Mouse (Mus musculus) embryonic facial prominence, embryonic 11.5 days (tissue): ENCODE measurements around the gene Plekhb1. TPM values are rescaled to one million over a fixed set of nuclear protein-coding genes. Genes with fewer than 3 reads are reported as not detected.

Source experiments
- ATAC-seq: fragments of 200-750 bp; cut with Nextera tagmentation; replicated peaks from 2 replicates; pipeline ENCODE4 v1.8.0; 2017; ENCODE audit warnings: low read depth; ENCODE audit not compliant: insufficient number of reproducible peaks, low FRiP score, low TSS enrichment
- DNase-seq: peaks from one replicate; pipeline ENCODE4 v3.0.0-alpha.2; 2015; ENCODE audit warnings: low spot score
- H3K27ac ChIP-seq: fragments of 300-500 bp; sonication (generic); replicated peaks from 2 replicates; pipeline ENCODE4 v1.5.1; 2014; ENCODE audit warnings: mild to moderate bottlenecking, low read depth, low read length, control low read depth
- H3K27me3 ChIP-seq: fragments of 300-500 bp; sonication (generic); 2 replicates; pipeline ENCODE4 v1.6.1; 2014; ENCODE audit warnings: mild to moderate bottlenecking, low read length, moderate library complexity, mixed read lengths; ENCODE audit not compliant: control insufficient read depth, insufficient read depth
- H3K36me3 ChIP-seq: fragments of 300-500 bp; sonication (generic); replicated peaks from 2 replicates; pipeline ENCODE4 v1.6.1; 2014; ENCODE audit warnings: low read depth, mild to moderate bottlenecking, low read length, moderate library complexity, mixed read lengths; ENCODE audit not compliant: control insufficient read depth, insufficient read depth
- H3K4me1 ChIP-seq: fragments of 300-500 bp; sonication (generic); 2 replicates; pipeline ENCODE4 v1.6.1; 2014; ENCODE audit warnings: low read length, mixed read lengths; ENCODE audit not compliant: control insufficient read depth, insufficient read depth
- H3K4me2 ChIP-seq: fragments of 300-500 bp; sonication (generic); 2 replicates; pipeline ENCODE4 v1.6.1; 2014; ENCODE audit warnings: low read depth, mild to moderate bottlenecking, control low read depth, low read length, moderate library complexity
- H3K4me3 ChIP-seq: fragments of 300-500 bp; sonication (generic); 2 replicates; pipeline ENCODE4 v1.5.1; 2014; ENCODE audit warnings: low read depth, low read length, control low read depth
- H3K9ac ChIP-seq: fragments of 300-500 bp; sonication (generic); replicated peaks from 2 replicates; pipeline ENCODE4 v1.6.1; 2014; ENCODE audit warnings: mild to moderate bottlenecking, control low read depth, low read length
- H3K9me3 ChIP-seq: fragments of 300-500 bp; sonication (generic); replicated peaks from 2 replicates; pipeline ENCODE4 v1.6.1; 2016; ENCODE audit warnings: mild to moderate bottlenecking, low read length, inconsistent platforms, mixed read lengths; ENCODE audit not compliant: control insufficient read depth
- WGBS: fragments of 180-500 bp; shearing (Covaris S2); extraction: QIAGEN DNeasy Blood & Tissue Kit; methylation state at CpG from one replicate; pipeline ENCODE4 v1.1.7; 2014; 5-methylcytosine and 5-hydroxymethylcytosine counted together
- polyA plus RNA-seq: library from polyadenylated mRNA; unstranded; fragments of >200 nt; fragmentation: Nextera tagmentation; extraction: Ambion mirVana; gene quantifications from 2 replicates; pipeline ENCODE4 v1.2.1, GENCODE M21; 2014

The Plekhb1 gene
- polyA plus RNA-seq, 1 experiment from 2014 or later: 4.1 TPM

DNA sequence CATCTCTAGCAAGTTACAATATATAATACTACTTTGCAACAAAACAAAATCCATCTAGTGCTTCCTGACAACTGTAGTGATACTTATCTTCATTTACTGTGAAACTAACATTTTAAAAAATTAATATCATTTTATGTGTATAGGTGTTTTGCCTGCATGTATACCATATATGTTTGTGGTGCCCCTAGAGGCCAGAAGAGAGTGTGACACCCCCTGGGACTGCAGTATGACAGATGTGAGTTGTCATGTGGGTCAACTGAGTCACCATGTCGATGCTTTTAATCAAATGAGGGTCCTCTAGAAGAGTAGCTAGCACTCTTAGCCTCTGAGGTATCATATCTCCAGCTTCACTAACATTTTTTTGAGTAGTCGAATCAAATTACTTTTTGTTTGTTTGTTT, 39.9 kb downstream of the Plekhb1 start:
- WGBS: 77% methylated on average over 2 of the region's 2 CpGs
- Histone ChIP-seq H3K4me2 (no peak overlapping the region), H3K9ac (no peak overlapping the region), H3K9me3 (no peaks in the 10 kb centered on the region), H3K36me3 (no peaks in the 10 kb centered on the region), H3K27me3 (no peaks in the 10 kb centered on the region), H3K4me1 (no peaks in the 10 kb centered on the region), H3K27ac (no peak overlapping the region), H3K4me3 (no peak overlapping the region)
- DNase-seq: no peak
- ATAC-seq: no peak

DNA sequence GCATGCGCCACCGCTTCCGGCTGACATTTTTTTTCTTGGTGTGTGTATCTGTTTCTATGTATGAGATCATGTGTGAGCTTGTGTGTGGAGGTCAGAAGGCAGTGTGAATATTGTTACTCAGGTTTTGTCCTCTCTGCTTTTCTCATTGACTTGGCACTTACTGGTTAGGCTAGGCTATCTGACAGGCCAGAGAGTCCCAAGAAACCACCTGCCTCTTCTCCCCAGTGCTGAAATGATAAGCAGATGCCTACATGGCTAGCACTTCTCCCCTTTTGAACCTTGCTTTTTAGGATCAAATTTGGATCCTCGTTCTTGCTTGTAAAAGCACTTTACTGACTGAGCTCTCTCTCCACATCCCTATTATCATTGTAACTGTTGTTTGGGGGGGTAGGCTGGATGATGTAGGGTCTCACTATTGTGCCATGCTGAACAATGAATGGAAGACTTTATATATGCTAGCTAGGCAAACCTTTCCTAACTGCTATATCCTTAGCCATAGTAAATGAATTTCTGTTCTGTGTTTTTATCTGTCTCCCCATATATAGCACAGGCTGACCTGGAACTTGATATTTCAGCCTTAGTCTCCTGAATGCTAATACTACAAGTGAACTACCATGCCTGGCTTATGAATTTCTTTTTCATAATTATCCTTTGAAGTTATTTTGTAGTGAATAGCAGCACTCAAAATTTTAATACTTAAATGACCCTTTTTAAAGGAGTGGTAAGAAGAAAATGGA, 45.9 kb downstream of the Plekhb1 start:
- Histone ChIP-seq H3K36me3 (no peaks in the 10 kb centered on the region), H3K9ac (no peak overlapping the region), H3K9me3 (no peaks in the 10 kb centered on the region), H3K4me3 (no peak overlapping the region), H3K4me2 (no peak overlapping the region), H3K27me3 (no peaks in the 10 kb centered on the region), H3K4me1 (no peaks in the 10 kb centered on the region), H3K27ac (no peak overlapping the region)
- DNase-seq (no peak), ATAC-seq (no peak)
- 96% methylated on average over 4 of the region's 4 CpGs for WGBS

DNA sequence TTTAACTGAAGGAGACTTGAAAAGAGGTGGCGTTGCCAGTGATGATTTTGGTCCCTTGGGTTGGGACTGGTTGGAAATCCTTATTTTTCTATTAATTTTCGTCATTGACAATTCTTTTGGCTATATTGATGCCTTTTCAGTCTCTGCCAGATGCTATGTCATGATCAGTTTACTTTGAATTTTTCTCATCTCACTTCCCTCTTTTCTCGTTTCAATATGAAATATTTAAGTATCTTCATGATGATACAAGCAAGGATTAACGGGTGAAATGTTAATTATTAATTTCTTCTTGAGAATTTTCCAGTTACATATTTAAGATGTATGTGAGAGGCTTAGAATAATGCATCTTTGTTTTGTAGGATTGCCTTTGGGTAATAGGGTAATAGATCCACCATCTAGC, 53.3 kb downstream of the Plekhb1 start:
- peak overlapping the region; percentile 99 for H3K9ac ChIP-seq
- H3K4me1 ChIP-seq: no peaks in the 10 kb centered on the region
- 31% methylated on average over 4 of the region's 4 CpGs for WGBS
- H3K27me3 ChIP-seq: no peaks in the 10 kb centered on the region
- H3K36me3 ChIP-seq: no peaks in the 10 kb centered on the region
- H3K9me3 ChIP-seq: no peaks in the 10 kb centered on the region
- ATAC-seq: no peak
- peak overlapping the region; percentile 77 for H3K4me2 ChIP-seq
- no peak for DNase-seq
- H3K4me3 ChIP-seq: peak overlapping the region; percentile 95
- H3K27ac ChIP-seq: no peak overlapping the region; the same call in 1 of the 2 replicates

DNA sequence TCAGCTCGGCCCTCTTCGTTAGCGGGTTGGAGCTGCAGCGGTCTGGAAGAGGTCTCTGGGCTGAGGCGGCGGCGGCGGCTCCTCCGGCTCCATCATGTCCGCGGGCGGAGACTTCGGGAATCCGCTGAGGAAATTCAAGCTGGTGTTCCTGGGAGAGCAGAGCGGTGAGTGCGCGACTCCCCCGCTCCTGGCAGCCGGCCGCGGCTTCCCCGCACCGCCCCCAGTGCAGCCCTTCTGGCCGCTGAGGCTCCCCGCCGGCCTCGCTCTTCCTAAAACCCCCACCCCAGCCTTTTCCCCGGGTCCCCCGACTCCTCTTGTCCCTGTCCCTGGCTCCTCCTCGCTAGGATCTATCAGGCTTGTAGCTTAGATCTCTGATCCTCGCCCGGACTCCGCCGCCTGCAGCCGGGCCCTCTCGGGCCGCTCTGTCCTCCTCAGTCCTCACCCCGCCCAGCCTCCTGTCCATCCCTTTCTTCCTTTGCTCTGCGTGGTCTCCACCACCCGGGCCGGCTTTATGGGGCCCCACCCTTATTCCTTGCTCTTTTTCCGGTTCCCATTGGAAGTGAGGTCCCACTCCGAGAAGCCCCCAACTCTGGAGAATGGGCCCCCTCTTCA, 54.0 kb downstream of the Plekhb1 start, which contains the start of gene Mrpl48:
Mrpl48 (minus strand) TSS at position 172 of the 612 bp plus-strand sequence.
- Histone ChIP-seq H3K4me1 (no peaks in the 10 kb centered on the region), H3K27me3 (no peaks in the 10 kb centered on the region), H3K4me2 (peak within 1 kb of the TSS; percentile 77), H3K27ac (peak within 1 kb of the TSS; percentile 96), H3K36me3 (no peaks in the 10 kb centered on the region), H3K4me3 (peak within 1 kb of the TSS; percentile 95), H3K9ac (peak within 1 kb of the TSS; percentile 99), H3K9me3 (no peaks in the 10 kb centered on the region)
- DNase-seq (peak; percentile 55), ATAC-seq (peak; percentile 60)
- WGBS: under 1% methylated on average over 39 of the region's 43 CpGs

DNA sequence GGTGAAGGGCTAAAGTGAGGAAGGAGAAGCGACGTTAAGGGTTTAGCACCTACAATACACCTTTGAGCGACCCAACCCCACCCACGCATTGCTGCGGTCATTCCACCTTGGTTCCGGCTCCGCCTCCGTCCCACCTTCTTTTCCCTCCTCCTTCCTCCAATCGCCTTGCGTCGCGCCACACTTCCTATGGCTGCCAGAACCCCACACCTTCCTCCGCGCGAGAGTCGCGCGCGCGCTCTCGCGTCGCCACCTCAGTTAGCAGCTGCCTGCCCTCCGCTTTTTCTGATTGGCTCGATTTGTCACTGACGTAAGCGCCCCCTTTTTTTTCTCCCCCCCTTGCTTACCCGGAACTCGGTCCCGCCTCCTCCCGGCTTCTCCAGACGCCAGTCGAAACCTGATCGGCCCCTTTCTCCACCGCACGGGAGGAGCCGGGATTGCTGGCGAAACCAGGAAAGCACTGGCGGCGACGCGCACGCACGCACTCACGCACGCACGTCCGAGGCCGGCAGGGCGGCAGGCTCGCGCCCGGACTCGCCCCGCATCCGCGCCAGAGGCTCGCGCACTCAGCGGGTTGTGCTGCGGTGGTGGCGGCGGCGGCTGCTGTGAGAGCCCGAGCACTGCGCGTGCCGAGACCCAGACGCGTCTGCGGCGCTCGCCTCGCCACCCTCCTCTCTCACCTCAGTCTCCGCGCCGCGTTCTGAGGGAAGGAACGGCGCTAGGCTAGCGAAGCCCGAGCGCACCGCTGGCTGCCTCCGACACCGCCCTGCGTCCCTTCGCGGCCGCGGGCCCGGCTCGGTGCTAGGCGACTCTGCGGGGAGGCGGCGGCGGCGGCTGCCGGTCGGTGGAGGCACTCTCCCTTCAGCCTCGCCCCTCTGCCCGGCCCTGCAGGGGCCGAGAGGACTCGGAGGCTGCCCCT, 54.7 kb downstream of the Plekhb1 start, which contains the start of gene Rab6a:
Rab6a (plus strand) TSS at position 197 of the 916 bp plus-strand sequence.
- WGBS: under 1% methylated on average over 104 of the region's 105 CpGs
- Histone ChIP-seq H3K9me3 (no peaks in the 10 kb centered on the region), H3K36me3 (no peaks in the 10 kb centered on the region), H3K27ac (peak within 1 kb of the TSS; percentile 96), H3K4me3 (peak within 1 kb of the TSS; percentile 95), H3K9ac (peak within 1 kb of the TSS; percentile 99), H3K27me3 (no peaks in the 10 kb centered on the region), H3K4me1 (no peaks in the 10 kb centered on the region), H3K4me2 (peak within 1 kb of the TSS; percentile 77)
- DNase-seq: peak; percentile 99
- peak; percentile 97 for ATAC-seq

DNA sequence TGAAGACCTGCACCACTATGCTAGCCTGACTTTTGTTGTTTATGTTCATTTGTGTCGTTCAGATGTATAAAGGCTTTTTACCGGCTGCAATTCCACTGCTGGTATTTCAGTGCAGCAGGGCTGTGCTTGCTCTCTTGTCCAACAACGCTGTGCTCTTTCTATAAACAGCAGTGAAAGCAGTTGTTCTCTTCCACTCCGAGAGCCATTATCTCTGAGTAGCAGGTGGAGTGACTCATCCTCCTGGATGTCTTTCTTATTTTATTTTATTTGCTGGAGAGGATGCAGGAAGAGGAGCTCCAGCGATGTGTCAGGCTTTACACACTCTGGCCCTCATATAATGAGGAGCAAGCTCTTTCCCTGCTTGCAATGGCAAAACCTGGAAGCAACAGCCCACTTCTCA, 62.0 kb downstream of the Plekhb1 start:
- 82% methylated on average over 5 of the region's 5 CpGs for WGBS
- Histone ChIP-seq H3K27ac (no peak overlapping the region), H3K4me1 (no peaks in the 10 kb centered on the region), H3K4me3 (no peak overlapping the region), H3K9me3 (no peaks in the 10 kb centered on the region), H3K27me3 (no peaks in the 10 kb centered on the region), H3K9ac (no peak overlapping the region), H3K4me2 (no peak overlapping the region), H3K36me3 (no peaks in the 10 kb centered on the region)
- ATAC-seq (no peak), DNase-seq (no peak)

DNA sequence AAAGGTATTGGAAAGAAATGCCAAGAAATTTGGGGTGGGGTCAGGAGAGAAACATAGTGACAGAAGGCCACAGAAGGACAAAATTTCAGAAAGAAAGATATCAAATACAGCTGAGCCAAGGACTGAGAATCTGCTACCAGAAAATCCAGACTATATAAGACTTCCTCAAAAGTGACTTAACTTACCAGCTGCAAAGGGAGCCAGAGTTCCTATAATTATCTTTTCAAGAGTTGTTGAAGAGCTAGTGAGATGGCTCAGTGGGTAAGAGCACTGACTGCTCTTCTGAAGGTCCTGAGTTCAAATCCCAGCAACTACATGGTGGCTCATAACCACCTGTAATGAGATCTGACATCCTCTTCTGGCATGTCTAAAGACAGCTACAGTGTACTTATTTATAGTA, 68.9 kb downstream of the Plekhb1 start:
- H3K9ac ChIP-seq: no peak overlapping the region

More for the DNA sequence above, 68.9 kb downstream of the Plekhb1 start:
- Histone ChIP-seq H3K4me1 (no peaks in the 10 kb centered on the region), H3K27me3 (no peaks in the 10 kb centered on the region), H3K4me2 (no peak overlapping the region), H3K4me3 (no peak overlapping the region), H3K36me3 (no peaks in the 10 kb centered on the region), H3K9me3 (no peaks in the 10 kb centered on the region), H3K27ac (no peak overlapping the region)
- ATAC-seq (no peak), DNase-seq (no peak)
